Mouse (Mus musculus): ENCODE data around the gene Vipr1. TPM values are rescaled to one million over a fixed set of nuclear protein-coding genes. Genes with fewer than 3 reads are reported as not detected.

Gene Vipr1
- total RNA-seq, 4 experiments from 2014 or later, result 0.58 to 2.2 (median 1.2) TPM

DNA sequence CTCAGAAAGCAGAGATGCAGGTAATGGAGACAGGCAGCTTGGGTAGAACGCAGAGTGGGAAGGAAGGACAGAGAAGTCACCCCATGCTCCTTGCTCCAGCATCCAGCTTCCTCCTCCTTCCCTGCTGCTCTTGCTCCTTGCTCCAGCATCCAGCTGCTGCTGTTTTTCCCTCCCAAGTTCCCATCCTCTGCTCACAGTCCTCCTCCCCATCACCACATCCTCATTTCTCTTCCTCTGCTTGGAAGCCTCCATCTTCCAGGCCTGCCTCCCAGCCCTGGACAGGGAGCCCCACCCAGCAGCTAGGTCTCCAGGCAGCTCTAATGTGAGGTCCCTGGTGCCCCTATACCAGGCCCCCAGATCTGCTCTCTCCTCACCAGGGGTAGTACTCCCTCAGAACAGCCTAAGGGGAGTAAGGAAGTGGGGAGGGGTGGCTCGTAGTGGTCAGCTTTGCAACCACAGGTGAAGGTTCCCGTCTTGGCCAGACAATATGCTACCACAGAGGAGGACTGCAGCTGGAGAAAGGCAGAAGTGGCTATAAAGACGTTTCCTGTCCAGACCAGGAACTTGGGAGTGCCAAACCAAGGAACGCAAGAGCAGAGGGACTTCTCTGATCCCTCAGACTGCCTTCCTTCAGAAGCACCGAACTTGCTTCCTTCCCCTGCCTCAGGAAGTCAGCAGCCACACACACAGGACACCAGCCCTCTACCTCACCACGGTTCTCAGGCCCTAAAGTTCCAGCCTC is 6.5 kb upstream of the Vipr1 start:
- DNase-seq, result no peak

DNA sequence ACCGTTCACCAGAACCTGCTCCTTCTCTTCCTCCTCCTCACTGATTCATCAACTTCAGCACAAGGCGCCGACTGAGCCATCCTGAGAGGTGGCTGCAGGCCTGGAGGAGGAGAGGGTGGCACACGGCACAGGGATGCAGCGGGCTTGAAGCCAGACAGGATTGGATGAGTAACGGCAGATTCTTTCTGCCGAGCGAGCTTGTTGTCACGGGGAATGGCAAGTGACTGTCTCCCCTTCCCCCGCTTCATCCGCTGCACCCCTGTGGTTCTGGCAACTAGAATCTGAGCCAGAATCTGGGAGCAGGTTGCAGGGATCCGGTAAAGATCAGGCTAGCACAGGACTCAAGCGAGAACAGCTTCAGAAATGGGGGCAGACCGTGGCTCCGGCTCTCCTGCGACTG is 2.7 kb upstream of the Vipr1 start:
- no peak for DNase-seq

DNA sequence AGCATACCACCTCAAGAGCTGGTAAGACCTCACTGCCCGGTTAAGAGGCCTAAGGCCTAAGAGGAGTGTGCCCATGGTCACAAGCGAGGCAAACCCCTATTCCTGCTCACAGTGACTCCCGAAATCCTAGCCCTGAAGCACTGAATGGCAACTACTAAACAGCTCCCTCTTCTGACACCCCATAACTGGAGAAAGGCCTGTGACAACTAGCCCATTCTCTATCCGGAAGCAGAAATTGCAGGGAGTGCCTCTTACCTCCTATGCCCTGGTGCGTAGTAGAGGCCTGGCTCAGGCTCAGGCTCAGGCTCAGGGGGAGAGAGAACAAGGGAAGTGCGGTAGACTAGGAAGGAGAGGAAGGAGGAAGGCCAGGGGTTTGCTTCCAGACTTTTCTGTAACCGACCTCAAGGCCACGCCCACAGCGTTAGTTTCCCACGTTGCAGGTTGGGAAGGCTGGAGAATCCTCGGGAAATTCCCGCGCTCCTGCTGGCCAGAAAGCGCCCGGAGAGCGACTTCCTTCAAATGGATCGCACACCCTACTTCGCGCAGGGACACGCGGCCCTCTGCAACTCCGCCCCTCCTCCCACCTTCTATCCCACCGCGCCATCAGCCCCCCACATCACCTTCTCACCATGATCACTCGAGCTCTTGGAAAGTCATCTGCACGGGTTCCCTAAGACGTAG is 1.1 kb upstream of the Vipr1 start:
- no peak for DNase-seq

DNA sequence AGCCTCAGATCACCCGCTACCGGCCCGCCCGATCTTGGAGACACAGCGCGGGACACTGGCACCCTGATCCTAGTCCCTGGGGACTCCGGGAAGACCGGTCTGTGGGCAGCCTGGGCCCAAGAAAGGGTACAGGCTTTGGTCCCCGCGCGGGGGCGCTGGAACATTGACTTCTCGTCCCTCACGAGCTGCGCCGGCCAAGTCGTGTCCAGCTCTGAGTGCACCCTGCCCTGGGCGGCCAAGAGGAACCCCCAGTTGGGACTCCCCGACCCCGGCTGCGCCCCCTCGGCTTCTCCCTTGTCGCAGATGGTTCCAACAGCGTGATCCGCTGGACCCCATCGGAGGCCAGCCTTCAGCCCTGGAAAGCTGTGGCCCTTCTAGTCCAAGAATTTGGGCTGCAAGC is 515 bp upstream of the Vipr1 start, which contains the start of gene Lyzl4:
Lyzl4 (minus strand) TSS at position 96 of the 400 bp plus-strand sequence.
- DNase-seq, result peak; percentile 45

DNA sequence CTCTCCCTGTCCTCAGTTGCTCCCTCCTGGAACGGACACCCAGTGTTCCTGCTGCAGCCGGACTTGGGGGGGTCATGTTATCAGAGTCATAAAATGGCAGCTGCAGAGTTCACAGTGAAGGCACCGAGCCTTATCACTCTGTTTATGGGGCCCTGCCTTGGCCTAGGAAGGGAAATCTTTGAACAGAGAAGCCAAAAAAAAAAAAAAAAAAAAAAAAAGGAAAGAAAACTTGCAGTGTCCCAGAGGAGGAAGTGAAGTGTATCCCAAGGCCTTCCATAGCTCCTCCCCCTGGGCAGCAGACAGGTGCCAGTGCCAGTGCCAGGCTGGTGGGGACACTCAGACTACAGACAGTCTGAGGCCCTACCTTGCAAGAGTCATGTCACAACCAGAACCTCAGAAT is 2.3 kb downstream of the Vipr1 start:
- DNase-seq, result no peak

DNA sequence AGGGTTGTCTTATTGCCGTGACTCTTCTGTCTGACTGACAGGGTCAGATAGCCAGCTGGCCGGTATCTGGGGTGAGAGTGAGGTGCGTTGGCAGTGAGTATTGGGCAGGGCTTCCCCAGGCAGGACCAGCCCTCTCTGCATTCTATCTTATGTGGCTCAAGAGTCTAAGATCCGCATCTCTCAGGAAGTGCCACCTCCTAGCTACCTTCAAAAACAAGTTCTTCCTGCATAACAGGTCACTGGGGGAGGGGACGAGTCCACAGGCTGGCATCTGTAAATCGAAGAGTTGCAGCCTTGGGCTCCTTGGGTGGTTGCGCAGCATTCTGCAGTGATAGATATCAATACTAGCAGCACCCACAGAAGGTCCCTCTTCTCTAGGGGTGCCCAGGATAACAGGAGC is 4.5 kb downstream of the Vipr1 start:
- no peak for DNase-seq

DNA sequence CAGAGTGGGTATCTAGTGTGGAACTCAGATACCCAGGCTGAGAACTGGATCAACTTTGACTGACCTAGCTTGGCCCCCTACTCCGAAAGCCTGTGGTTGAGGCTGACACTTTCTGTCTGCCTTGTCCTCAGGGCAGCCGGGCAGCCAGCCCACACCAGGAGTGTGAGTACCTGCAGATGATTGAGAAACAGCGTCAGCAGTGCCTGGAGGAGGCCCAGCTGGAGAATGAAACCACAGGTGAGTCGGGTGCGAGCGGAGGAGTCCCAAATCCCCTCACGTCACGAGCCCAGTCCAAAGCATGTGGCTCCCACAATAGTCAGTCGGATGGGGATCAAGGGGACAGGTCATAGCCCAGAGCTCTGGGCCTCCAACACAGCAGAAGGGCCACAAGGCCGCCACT is 11.2 kb downstream of the Vipr1 start:
- DNase-seq, result no peak

DNA sequence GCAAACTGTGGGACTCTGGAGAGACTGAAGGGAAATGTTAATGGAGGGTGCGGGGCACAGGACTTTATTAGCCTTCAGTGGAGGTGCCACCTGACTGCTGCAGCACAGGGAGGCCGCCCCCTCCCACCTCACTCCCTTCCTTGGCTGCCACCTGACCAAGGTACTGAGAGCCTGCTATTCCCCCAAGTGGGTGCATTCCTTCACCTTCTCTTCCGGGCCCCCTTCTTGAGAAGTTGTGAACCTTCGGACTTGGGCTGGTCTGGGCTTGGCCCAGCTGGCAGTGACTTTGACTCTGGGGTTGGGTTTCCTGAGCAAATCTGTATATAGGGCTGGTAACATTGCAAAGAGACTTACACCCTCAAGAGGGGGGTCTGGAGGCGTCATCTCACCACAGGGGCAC is 13.8 kb downstream of the Vipr1 start:
- no peak for DNase-seq

DNA sequence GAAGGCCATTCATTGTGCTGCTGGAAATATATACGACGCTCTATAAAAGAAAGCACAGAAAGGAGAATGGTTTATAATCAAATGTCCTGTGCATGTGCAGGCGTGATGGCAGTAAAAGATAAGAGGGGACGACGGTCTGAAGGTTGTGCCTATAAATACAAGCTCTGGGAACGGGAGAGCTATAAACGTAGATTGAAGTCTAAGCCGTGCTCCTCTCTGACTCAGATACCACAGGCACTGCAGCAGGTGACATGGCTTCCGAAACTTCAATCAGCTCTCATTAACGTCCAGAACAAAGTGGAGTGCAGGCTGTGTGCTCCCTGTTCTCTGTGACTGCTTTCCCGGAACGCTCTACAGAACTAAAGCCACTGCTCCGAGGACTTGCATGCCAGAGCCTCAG is 14.6 kb downstream of the Vipr1 start:
- DNase-seq, result no peak

DNA sequence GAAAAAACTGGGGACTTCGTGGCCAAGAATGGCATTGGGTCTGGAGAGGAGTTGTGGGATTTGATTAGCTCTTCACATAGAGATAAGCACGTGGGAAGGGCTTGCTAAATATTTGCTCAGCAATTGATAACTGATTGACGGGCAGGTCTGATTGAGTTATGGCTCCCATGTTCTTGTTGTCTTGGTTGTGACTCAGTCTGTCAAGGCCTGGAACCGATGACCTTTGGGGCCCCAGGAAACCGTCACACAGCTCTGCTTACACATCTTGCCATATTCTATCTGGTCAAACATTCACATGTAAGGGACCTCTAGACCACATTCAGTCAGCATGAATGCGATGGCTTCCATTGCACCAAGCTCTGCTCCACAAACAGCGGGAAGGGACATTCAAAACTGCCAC is 15.7 kb downstream of the Vipr1 start:
- DNase-seq, result no peak

DNA sequence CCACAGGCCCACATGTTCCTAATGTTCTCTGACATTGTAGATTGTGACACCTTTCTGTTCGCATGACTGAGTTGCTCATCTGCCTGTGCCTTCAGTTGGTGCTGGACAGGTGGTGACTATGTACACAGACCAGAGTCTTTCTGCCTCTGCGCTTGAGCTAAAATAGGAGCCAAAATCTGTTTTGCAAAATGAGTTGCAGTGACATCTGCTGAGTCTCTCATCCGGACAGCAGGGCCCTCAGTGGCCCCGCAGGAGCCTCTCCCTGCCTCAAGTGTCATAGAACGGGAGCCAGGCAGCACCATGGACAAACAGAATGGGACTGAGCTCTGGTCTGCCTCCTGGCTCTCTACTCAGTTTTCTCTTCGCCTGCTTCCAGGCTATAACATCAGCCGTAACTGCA is 17.3 kb downstream of the Vipr1 start:
- no peak for DNase-seq

DNA sequence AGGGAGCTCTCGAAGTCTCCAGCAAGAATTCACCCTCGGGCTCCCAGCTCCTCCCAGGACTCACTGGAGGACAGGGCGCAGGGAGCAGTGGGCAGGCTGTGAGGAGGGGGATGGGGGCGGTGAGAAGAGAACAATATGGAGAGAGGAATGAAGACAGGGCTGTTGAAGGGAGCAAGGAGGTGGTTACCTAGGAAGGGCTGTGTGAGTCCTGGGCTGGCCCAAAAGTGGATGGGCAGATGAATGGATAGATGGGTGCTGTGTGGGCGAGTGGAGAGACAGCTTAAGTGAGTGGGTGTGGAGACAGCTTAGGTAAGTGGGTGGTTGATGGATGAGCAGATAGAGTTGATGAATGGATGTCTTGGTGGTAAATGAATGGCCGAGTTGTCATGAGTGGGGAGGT is 21.0 kb downstream of the Vipr1 start:
- DNase-seq, result no peak

DNA sequence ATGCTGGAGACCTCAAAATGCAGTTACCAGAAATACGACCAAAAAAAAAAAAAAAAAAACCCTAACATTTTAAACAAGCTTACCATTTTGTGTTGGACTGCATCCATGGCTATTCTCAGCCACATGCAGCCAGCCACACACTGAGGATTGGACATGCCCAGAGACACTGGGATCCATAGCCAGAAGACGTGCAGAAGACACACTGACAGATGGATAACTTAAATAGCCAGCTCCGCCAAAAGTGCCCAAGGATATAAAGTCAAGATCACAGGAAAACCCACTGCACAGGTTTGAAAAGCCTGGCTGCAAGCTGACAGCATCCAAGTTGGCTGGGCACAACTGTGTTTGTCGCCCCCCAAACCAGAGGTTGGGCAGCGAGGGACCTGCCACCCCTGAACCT is 21.6 kb downstream of the Vipr1 start:
- no peak for DNase-seq

DNA sequence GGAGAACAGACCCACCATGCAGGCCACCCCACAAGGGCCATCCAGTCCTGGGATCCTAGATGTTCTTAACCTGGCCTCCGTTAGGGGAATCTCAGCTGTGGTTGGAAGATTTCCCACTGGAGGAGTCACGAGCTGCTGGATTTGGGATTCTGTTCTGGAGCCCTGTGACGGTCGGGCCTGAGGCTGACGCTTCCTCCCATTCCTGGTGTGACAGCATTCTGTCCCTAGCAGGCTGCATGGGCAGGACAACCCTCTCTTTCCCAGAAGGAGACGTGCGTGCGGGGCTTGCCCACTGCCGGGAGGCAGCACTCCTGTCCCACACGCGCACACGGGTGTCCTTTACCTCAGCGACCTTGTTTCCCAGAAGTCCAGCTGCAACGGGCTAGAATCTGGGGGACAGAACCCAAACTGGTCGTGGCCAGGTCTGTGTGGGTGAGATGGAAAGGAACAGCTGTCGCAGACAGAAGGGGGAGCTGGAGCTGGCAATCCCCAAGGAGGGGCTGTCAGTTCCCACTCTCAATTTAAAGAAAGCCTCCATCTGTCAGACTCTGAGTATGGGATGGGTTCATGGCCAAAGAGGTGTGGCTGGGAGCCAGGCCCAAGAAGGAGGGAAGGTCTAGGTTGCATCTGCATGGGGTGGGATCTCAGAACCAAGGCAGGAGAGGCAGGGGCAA is 24.6 kb downstream of the Vipr1 start:
- DNase-seq, result no peak

DNA sequence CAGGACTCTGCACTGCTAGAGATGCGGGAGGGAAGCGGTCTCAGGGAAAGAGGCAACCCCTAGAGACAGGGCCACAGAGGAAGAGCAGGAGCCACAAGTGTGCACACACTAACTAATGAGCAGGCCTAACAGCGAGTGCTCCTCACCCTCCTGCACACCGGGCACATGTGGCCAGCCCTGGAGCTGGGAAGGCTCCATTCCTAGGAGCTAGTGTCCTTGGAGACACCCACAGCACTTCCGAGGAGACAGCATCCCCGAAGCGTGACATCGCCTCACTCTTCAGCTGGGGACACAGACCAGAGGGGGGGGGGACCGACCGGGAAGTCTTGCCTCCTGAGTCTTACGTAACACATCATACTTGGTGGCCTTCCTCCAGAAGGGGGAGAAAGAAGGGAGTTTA is 25.3 kb downstream of the Vipr1 start:
- no peak for DNase-seq

DNA sequence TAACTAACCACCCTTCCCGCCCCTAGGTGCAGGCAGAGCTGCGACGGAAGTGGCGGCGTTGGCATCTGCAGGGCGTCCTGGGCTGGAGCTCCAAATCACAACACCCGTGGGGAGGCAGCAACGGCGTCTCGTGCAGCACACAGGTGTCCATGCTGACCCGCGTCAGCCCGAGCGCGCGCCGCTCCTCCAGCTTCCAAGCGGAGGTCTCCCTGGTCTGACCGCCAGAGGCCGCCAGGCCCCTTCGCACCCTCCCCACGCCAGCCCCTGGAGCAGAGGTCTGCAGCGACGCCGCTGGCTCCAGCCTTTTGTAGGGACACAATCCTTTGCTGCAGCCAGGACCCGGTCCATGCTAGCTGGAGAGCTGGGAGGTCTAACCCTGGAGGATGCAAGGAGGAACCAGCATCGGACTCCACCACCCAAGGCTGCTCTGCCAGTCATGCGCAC is 26.9 kb downstream of the Vipr1 start:
- DNase-seq, result peak; percentile 12

DNA sequence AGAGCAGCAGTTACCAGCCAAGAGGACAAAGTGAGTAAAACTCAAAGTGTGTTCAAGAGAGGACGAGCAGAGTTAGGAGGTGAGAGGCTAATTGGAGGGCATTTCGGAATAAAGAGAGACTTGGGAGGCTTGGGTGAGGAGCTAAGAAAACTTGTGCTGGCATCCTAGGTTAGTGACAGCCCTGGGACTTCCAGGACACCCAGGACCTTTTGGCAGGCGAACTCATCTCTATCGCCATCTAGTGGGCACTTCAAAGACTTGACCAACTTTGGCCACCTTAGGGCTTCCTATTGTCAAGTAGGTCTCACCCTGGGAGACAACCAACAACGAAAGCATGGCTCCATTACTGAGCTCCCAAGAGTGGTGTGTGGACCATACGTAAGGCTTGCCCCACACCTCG is 28.8 kb downstream of the Vipr1 start:
- DNase-seq, result peak; percentile 19

DNA sequence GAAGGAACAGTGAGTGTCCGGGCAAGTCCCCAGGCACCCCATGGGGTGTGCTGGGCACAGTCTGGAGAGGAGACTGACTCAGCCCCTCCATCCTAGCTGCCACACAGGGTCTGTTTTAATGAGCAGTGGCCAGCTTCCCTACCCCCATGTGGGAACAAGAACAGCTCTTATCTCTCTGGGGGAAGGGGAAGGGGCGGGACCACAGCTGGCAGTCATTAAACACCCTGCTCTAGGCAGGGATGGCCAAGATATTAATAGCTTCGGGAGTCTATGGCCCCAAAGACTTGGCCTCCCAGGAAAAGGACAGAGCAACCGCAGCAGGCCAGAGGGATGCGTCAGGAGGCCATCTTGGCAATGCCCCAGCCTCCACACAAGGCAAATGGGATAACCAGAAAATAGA is 29.8 kb downstream of the Vipr1 start:
- no peak for DNase-seq

DNA sequence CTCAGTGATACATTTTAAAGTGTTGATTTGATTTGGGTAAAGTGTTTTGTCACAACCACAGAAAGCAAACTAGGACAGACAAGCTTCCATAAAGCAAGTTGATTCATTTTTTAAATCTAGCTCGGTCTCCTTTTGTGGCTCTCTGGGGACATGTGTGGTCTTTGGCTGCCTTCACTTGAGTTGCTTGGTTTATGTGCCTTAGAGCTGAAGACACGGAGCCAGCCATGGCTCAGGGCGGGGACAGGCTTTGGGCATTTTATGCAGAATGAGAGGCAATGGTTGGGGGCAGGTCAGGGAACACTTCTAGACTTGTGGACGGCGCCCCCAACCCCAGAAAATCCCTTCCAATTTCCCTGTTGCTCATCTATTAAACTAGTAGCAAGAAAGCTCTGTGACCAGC is 31.2 kb downstream of the Vipr1 start:
- no peak for DNase-seq

DNA sequence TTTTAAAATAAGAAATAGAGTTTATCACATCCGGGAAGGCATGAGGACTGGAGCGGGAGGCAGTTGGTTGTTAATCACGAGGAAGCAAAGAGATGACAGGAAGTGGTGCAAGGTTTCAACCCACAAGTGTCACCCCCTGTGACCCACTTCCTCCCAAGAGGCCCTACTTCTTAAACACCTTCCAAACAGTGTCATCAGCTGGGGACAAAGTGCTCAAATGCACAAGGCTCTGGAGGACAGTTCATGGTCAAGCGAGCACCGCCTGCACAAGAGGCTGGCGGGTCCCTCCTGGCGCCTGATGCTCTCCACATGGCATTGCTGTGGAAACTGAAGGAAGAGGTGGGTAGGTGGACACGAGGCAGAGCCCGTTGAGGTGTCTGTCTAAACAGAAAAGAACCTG is 32.5 kb downstream of the Vipr1 start:
- no peak for DNase-seq

DNA sequence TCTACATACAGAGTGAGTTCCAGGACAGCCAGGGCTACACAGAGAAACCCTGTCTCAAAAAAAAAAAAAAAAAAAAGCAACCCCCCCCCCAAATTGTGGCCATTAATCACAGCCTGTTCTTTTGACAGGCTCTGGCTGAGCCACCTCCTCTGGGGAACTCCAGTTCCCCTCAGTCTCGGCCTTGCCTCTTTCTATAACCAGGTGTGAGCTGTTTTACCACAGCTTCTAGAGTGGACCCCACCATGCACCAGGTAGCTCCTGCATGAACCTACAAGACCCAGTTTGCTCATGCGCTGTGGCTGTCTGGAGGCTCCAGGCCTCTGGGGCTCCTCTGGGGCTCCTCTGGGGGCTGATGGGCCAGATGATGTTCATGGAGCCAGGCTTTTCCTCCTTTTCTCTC is 33.0 kb downstream of the Vipr1 start:
- DNase-seq, result no peak

DNA sequence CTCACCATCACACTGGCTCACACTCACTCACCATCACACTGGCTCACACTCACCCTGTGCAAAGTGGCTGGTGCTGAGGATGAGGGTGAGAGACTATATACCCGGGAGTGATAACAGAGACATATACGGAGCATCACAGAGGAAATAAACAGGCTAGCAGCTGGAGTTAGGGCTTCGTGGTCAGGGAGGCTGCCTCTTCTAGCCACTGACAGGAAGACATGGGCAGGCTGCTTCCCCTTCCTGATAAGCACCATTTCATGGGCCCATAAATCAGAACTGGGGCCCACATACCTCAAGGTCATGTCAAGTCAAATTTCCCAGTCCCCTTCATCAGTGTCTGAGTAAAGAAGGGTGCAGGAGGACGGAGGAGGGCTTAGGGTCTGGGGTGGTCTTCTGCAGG is 34.6 kb downstream of the Vipr1 start:
- DNase-seq, result no peak

DNA sequence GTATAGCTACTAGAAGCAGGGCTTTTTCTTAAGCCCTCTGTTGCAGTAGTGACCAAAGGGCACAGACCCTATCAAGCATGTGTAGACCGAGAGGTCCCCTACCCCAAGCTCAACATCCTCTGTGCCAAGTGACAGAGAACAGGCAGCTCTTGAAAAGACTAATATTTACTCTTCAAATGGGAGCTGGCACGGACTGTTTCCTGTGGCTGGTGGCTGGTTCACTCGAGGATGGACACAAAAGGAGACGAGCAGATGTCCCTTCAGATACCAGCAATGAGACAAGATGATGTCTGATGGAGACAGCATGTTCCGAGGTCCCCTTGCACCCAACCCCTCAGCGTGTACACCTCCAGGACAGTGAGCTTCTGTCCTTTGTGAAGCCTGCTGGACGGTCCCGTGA is 35.0 kb downstream of the Vipr1 start:
- DNase-seq, result no peak

DNA sequence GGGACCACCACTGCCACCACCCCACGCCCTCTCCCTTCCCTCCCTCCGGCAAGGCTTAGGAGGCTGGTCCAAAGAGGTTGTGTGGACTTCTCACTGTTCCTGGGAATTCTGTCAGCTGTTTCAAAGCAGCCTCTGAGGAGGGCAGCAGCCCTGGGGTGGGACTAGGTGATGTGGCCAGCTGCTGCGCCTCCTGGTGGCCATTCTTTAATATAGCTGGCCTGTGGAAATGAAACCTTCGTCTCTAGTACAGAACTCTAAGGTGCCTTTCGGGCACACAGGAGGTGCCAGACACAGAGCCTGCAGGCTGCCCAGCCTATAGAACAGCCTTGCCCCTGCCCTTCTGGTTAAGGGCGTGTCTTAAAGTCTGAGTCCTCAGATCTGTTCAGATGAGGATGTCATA is 37.0 kb downstream of the Vipr1 start:
- DNase-seq, result no peak
